Mouse (Mus musculus) limb, embryonic 10.5 days (tissue): Measurements from ENCODE around the gene Pnpla8. TPM values are rescaled to one million over a fixed set of nuclear protein-coding genes. Genes with fewer than 3 reads are reported as not detected.
"Not testable (repeated sequence)": the region's sequence is repeated elsewhere in the genome, so short reads cannot be mapped to it uniquely, and the experiment has no call there.

Experiments
- DNase-seq: peaks from one replicate; pipeline ENCODE4 v3.0.0-alpha.2; 2017; ENCODE audit warnings: low spot score
- H3K27ac ChIP-seq: fragments of 300-500 bp; sonication (generic); 2 replicates; pipeline ENCODE4 v1.5.1; 2016; ENCODE audit warnings: mild to moderate bottlenecking
- H3K27me3 ChIP-seq: fragments of 300-500 bp; sonication (generic); 2 replicates; pipeline ENCODE4 v1.6.1; 2016; ENCODE audit warnings: low read depth, mild to moderate bottlenecking; ENCODE audit not compliant: poor library complexity, severe bottlenecking
- H3K36me3 ChIP-seq: fragments of 300-500 bp; sonication (generic); 2 replicates; pipeline ENCODE4 v1.6.1; 2016; ENCODE audit warnings: mild to moderate bottlenecking, moderate library complexity
- H3K4me1 ChIP-seq: fragments of 300-500 bp; sonication (generic); 2 replicates; pipeline ENCODE4 v1.6.1; 2016
- H3K4me3 ChIP-seq: fragments of 300-500 bp; sonication (generic); 2 replicates; pipeline ENCODE4 v1.5.1; 2016; ENCODE audit warnings: mild to moderate bottlenecking, moderate library complexity
- H3K9me3 ChIP-seq: fragments of 300-500 bp; sonication (generic); replicated peaks from 2 replicates; pipeline ENCODE4 v1.6.1; 2016; ENCODE audit warnings: mild to moderate bottlenecking
- WGBS: fragments of 180-500 bp; shearing (Covaris S2); methylation state at CpG from one replicate; pipeline ENCODE4 v1.1.7; 2016; 5-methylcytosine and 5-hydroxymethylcytosine counted together
- polyA plus RNA-seq: library from polyadenylated mRNA; unstranded; fragments of >200 nt; fragmentation: Nextera tagmentation; extraction: Ambion mirVana; gene quantifications from 2 replicates; pipeline ENCODE4 v1.2.1, GENCODE M21; 2016

Pnpla8 gene
- polyA plus RNA-seq, 1 experiment from 2014 or later: 48.4 TPM

DNA sequence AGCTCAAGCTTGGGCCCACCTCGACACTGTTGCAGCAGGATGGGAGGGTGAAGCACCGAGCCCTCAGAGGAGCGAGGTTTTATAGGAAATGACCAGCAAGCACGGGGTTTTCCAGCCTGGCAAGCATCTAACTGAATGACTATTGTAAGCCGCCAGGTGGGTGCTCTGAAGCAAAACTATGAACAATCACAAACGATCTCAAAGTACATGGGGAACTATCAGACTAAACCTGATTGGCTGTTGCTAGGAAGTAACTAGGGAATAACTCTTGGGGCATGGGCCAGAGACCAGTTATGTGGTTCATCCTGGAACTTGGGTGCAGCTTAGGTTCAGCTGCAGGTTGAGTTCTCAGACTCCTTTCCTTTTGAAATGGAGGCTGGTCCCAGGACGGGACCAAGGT lies 19.9 kb downstream of the Pnpla8 start:
- H3K9me3 ChIP-seq: no peaks in the 10 kb centered on the region
- no peaks in the 10 kb centered on the region for H3K4me1 ChIP-seq
- no peaks in the 10 kb centered on the region for H3K27me3 ChIP-seq
- H3K27ac ChIP-seq: no peak overlapping the region
- DNase-seq: no peak
- WGBS: 79% methylated on average over 7 of the region's 7 CpGs
- H3K4me3 ChIP-seq: no peak overlapping the region
- H3K36me3 ChIP-seq: no peaks in the 10 kb centered on the region

DNA sequence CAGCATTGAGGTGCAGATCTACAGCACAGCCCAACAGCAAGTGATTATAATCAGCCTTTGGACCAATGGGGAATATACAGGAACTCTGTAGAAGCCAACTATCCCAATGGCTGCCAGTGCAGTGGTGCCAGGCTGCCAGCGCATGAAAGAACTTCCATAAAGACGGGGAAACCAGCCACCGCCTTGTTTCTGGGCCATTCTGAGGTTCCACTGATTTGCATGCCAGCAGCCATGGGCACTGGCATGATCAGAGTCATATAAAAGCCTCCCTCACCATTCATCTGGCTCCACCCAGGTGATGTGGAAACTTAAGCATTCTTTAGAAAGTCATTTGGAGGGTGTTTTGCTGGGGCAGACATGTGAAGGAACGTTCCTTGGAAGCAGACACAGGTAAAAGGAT lies 21.2 kb downstream of the Pnpla8 start:
- Histone ChIP-seq H3K4me3 (no peak overlapping the region), H3K27ac (no peak overlapping the region), H3K36me3 (no peaks in the 10 kb centered on the region), H3K9me3 (no peaks in the 10 kb centered on the region), H3K27me3 (no peaks in the 10 kb centered on the region), H3K4me1 (no peaks in the 10 kb centered on the region)
- 88% methylated on average over 4 of the region's 4 CpGs for WGBS
- no peak for DNase-seq

DNA sequence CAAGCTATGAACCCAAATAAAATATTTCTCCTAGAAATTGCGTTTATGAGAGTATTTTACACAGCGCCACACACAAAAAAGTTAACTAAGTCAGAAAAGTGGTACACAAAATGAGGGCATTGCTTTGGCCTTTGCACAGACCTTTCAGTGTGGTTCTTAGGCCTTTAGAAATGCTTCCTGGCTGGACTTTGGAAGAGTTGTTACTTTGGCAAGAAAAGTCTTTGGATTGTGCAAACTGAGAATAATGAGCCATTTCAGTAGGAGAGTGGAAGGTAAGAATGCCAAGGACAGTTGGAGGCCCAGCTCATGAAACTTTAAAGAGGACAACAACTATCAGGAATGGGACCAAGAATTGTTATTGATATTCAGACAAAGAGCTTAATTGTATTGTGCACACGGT lies 24.6 kb downstream of the Pnpla8 start:
- Histone ChIP-seq H3K27me3 (no peaks in the 10 kb centered on the region), H3K4me1 (no peaks in the 10 kb centered on the region), H3K4me3 (no peak overlapping the region), H3K27ac (no peak overlapping the region), H3K9me3 (no peaks in the 10 kb centered on the region), H3K36me3 (no peaks in the 10 kb centered on the region)
- no peak for DNase-seq
- 87% methylated on average over 3 of the region's 3 CpGs for WGBS

DNA sequence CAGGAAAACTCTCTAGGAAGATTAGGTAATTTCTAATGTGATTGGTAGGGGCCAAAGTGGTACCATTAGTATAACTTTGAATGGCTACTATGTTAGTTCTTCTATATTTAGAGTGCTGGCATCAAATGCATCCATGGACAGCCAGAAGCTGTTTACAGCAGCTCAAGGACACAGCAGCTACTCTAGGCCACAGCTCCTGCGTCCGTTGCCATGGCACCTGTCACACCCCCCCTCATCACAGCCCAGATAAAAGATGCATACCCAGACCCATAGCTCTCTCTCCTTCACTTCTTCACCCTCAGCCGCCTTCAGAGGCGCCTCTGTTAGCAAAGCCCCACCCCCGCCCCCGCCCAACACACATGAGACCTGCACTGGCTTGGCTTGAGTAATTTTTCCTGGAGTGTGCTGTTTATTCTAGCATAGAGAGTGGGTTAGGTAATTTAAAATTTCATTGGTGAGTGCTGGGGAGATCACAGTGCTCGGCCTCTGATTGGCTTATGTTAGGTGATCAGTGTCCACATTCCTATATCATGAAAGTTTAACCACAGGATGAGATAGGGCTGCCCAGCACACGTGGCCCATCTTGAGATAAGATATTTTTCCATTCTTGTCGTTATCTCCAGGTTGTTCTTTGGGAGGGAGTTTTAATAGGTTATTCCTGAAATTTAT lies 27.3 kb downstream of the Pnpla8 start:
- H3K4me3 ChIP-seq: no peak overlapping the region
- H3K27me3 ChIP-seq: no peaks in the 10 kb centered on the region
- no peaks in the 10 kb centered on the region for H3K4me1 ChIP-seq
- no peaks in the 10 kb centered on the region for H3K36me3 ChIP-seq
- DNase-seq: no peak
- no peaks in the 10 kb centered on the region for H3K9me3 ChIP-seq
- 83% methylated on average over 9 of the region's 9 CpGs for WGBS
- H3K27ac ChIP-seq: no peak overlapping the region

DNA sequence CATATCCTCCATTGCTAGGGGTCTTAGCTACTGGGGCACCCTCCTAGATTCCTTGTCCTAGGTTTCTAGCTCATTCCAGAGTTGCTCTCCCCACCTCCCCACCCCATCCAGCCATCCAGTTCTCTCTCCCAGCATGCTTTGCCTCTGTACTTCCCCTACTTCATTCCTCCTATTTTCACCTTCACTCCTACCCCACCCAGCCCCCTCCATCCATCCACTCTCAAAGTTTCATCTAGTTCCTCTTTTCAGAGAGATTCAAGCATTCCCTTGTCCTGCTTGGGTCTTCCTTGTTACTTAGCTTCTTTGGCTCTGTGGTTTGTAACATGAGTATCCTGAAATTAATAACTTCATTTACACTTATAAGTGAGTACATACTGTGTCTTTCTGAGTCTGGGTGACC lies 41.4 kb downstream of the Pnpla8 start:
- Histone ChIP-seq H3K4me3 (no peak overlapping the region), H3K9me3 (no peaks in the 10 kb centered on the region), H3K27ac (no peak overlapping the region), H3K27me3 (no peaks in the 10 kb centered on the region), H3K4me1 (no peaks in the 10 kb centered on the region), H3K36me3 (no peaks in the 10 kb centered on the region)
- DNase-seq: no peak

DNA sequence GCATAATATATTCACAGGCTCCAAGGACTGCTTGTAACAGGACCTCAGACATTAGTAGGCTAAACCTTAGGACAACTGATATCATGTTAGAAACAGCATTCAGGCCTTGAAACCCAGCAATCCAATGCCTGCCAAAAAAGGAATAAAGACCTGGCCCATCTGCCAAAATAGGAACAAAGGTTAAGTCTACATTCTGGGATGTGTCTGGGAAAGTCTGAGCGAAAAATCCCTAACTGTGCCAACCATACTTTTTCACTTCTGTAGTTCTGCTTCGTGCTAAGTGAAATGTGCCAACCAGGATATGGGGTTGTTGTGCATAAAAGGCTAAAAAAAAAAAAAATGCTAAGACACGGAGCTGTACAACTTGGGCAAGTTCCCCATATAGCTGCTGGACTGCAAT lies 44.5 kb downstream of the Pnpla8 start:
- WGBS: 85% methylated on average over 3 of the region's 3 CpGs
- DNase-seq: no peak
- no peak overlapping the region for H3K27ac ChIP-seq
- H3K36me3 ChIP-seq: no peaks in the 10 kb centered on the region
- H3K4me1 ChIP-seq: peaks cover 8% of the 10 kb centered on the region
- H3K27me3 ChIP-seq: no peaks in the 10 kb centered on the region
- no peaks in the 10 kb centered on the region for H3K9me3 ChIP-seq
- no peak overlapping the region for H3K4me3 ChIP-seq

DNA sequence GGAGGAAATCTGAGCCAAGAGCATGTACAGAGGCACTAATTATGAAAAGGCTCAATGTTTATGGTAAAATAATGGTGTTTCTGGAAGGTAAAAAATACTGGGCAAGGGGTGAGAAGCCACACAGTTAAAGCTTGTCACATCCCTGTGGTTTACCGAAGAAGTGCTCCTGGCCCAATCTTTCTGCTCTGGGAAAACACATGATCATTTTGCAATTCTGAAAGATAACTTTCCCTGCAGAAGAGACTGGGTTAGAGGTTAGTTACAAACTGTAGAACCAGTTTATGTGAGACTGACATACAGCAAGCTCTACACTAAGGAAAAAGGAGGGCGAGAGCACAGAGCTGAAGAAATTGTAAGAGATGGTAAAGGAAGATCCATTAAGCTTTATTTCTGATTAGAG lies 46.0 kb downstream of the Pnpla8 start:
- no peaks in the 10 kb centered on the region for H3K27me3 ChIP-seq
- WGBS: 95% methylated on average over 2 of the region's 2 CpGs
- no peaks in the 10 kb centered on the region for H3K36me3 ChIP-seq
- no peak overlapping the region for H3K4me3 ChIP-seq
- no peak for DNase-seq
- no peak overlapping the region for H3K27ac ChIP-seq
- no peaks in the 10 kb centered on the region for H3K9me3 ChIP-seq
- peaks cover 8% of the 10 kb centered on the region for H3K4me1 ChIP-seq

DNA sequence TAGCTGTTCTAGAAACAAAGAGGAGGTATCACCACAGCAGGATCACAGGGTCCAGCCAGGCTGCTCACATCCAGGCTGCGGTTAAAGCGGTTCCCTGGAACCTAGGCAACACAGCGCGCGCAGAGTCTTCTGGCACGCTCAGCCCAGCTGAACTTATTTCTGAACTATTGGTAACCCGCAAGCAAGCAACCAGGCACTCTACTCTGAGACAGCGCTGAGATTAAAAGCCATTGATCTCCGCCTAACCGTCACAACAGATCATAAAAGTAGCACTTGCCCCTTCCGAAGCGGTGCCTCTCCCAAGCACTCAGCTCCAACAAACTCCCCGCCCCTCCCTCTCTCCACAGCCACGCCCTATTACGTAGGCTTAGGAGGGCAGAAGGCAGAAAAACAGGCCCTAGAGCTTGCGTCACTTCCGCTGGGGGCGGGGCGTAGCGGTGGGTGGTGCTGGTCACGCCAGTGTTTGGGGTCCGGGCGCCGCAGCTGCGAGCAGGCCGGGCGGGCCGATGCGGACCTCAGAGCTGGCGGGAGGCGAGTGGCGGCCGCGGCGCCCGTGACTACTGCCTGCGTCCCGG lies 47.6 kb downstream of the Pnpla8 start:
- no peaks in the 10 kb centered on the region for H3K27me3 ChIP-seq
- peak overlapping the region; percentile 95 for H3K27ac ChIP-seq
- H3K4me1 ChIP-seq: peaks cover 8% of the 10 kb centered on the region
- H3K36me3 ChIP-seq: no peaks in the 10 kb centered on the region
- under 1% methylated on average over 38 of the region's 38 CpGs for WGBS
- DNase-seq: peak; percentile 99
- peak overlapping the region; percentile 76 for H3K4me3 ChIP-seq
- H3K9me3 ChIP-seq: no peaks in the 10 kb centered on the region

DNA sequence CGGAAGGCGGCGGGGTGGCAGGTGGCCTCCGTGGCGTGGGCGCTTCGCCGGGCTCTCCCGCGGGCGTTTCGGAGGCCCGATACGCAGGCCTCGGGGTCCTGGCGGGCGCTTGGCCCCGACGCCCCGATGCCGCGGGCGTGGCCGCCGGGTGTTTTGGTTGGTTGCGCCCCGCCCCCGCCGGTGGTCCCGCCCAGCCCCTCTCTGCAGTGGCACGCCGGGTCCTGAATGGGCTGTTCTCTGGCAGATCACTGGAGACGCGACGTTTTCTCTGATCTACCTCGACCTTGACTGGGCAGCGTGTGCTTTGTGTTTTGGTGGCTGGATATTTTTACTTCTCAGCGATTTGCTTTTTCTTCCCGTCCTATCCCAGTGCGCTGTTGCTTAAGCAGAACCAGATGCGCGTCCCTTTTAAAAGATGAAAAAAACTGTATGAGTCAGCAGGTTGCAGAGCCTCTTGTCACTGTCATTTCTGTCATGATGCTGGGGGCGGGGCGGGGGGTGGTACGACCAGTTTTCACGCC lies 48.2 kb downstream of the Pnpla8 start:
- Histone ChIP-seq H3K27ac (peak overlapping the region; percentile 95), H3K4me3 (peak overlapping the region; percentile 76), H3K27me3 (no peaks in the 10 kb centered on the region), H3K36me3 (no peaks in the 10 kb centered on the region), H3K4me1 (peaks cover 8% of the 10 kb centered on the region), H3K9me3 (no peaks in the 10 kb centered on the region)
- DNase-seq: peak; percentile 92
- WGBS: under 1% methylated on average over 44 of the region's 46 CpGs

DNA sequence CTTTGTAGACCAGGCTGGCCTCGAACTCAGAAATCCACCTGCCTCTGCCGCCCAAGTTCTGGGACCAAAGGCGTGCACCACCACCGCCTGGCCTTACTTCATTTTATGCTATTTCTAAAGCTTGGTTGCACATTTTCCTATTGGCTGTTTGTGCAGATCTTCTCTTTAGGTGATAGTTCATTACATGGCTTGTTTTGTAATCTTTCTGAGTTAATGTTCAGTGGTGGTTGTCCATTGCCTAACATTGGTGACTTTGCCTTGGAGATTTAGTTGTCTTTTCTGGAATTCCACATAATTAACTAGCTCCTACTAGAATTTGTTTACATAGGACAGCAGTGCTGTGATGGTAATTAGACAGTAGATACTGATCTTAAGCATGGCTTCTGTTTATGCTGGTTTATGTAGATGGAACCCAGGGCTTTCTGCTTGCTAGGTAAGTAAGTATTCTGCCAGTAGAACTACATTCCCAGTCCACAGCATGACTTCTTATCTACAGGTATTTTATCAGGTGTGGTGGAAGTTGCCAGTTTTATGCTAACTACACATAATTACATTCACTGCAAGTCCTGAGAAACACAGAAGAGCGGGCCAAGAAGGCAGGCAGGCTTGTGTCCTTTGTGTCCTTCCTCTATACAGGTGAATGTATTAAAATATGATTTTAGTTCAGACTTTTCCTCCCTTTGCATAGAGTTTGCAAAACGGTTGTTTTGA lies 53.1 kb downstream of the Pnpla8 start:
- Histone ChIP-seq H3K27ac (no peak overlapping the region), H3K36me3 (no peaks in the 10 kb centered on the region), H3K4me1 (peaks cover 5% of the 10 kb centered on the region), H3K9me3 (no peaks in the 10 kb centered on the region), H3K27me3 (no peaks in the 10 kb centered on the region), H3K4me3 (no peak overlapping the region)
- 92% methylated on average over 6 of the region's 6 CpGs for WGBS
- no peak for DNase-seq

DNA sequence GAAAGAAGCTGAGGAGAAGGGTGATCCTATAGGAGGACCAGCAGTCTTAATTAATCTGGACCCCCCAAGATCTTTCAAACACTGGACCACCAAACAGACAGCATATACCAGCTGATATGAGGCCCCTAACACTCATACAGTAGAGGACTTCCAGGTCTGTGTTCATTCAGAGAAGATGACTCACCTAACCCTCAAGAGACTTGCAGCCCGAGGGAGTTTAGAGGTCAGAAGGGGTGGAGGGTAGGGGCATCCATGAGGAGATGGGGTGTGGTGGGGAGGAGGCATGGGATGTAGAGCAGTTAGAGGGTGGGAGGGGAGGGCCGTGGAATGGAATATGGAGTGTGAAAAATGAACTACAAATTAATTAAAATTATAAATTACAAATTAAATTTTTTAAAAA lies 59.0 kb downstream of the Pnpla8 start:
- H3K4me1 ChIP-seq, H3K27ac ChIP-seq, H3K27me3 ChIP-seq, H3K4me3 ChIP-seq, H3K9me3 ChIP-seq, H3K36me3 ChIP-seq, DNase-seq: not testable (repeated sequence)
- 81% methylated on average over 2 of the region's 2 CpGs for WGBS

DNA sequence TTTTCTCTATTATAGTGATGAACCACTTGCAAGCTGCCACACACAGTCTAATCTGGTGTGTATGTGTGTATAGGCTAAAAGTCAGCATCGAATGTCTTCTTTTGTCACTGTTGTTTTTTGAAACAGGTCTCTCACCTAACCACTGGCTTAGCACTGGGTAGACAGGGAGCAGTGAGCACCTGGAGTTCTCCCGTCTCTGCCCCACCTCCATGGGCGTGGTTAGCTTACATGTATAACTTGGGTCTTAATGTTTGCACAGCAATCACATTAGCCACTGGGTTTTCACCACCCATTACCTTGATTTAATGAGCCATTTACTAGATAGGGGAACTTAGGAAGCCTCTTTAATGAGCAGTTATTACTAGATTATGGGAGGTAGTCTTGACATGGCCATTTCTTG lies 60.4 kb downstream of the Pnpla8 start:
- Histone ChIP-seq H3K36me3 (peaks cover 7% of the 10 kb centered on the region), H3K27ac (no peak overlapping the region), H3K4me3 (no peak overlapping the region), H3K27me3 (no peaks in the 10 kb centered on the region), H3K9me3 (no peaks in the 10 kb centered on the region), H3K4me1 (no peaks in the 10 kb centered on the region)
- WGBS: 88% methylated on average over 3 of the region's 3 CpGs
- no peak for DNase-seq

DNA sequence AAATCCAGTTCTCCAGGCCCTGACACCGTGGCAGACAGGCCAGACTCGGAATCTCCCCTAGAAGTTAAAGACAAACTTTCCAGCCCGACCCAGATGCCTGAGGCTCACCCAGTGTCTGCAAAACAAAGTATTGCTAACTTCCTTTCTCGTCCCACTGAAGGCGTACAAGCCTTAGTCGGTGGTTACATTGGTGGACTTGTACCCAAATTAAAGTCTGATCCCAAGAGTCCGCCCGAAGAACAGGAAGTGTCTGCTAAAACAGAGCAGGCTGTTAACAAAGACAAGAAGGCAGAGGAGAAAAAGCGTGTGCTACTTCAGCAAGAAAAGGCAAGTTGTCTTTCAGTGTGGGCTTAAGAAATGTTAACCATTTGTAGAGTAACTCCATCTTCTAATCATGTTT lies 62.2 kb downstream of the Pnpla8 start:
- no peak for DNase-seq
- H3K36me3 ChIP-seq: peaks cover 7% of the 10 kb centered on the region
- no peak overlapping the region for H3K4me3 ChIP-seq
- no peak overlapping the region for H3K27ac ChIP-seq
- H3K27me3 ChIP-seq: no peaks in the 10 kb centered on the region
- WGBS: 74% methylated on average over 9 of the region's 9 CpGs
- no peaks in the 10 kb centered on the region for H3K4me1 ChIP-seq
- H3K9me3 ChIP-seq: no peaks in the 10 kb centered on the region
